Mouse (Mus musculus) liver, embryonic 12.5 days (tissue): ENCODE measurements around the gene Atp6v0b. TPM values are rescaled to one million over a fixed set of nuclear protein-coding genes. Genes with fewer than 3 reads are reported as not detected.
A peak's percentile ranks its signal among the peaks of the same experiment; 100 is the strongest.

Source experiments
- ATAC-seq: fragments of 200-750 bp; cut with Nextera tagmentation; 2 replicates; pipeline ENCODE4 v1.8.0; 2017; ENCODE audit warnings: moderate number of reproducible peaks, mild to moderate bottlenecking, moderate library complexity
- H3K27ac ChIP-seq: fragments of 300-500 bp; sonication (generic); 2 replicates; pipeline ENCODE4 v1.5.1; 2016; ENCODE audit warnings: mild to moderate bottlenecking
- H3K27me3 ChIP-seq: fragments of 300-500 bp; sonication (generic); replicated peaks from 2 replicates; pipeline ENCODE4 v1.6.1; 2016; ENCODE audit warnings: mild to moderate bottlenecking, moderate library complexity
- H3K36me3 ChIP-seq: fragments of 300-500 bp; sonication (generic); 2 replicates; pipeline ENCODE4 v1.6.1; 2016; ENCODE audit warnings: mild to moderate bottlenecking, moderate library complexity
- H3K4me1 ChIP-seq: fragments of 300-500 bp; sonication (generic); 2 replicates; pipeline ENCODE4 v1.6.1; 2016
- H3K4me2 ChIP-seq: fragments of 300-500 bp; sonication (generic); 2 replicates; pipeline ENCODE4 v1.6.1; 2016; ENCODE audit warnings: mild to moderate bottlenecking, moderate library complexity
- H3K4me3 ChIP-seq: fragments of 300-500 bp; sonication (generic); 2 replicates; pipeline ENCODE4 v1.5.1; 2016; ENCODE audit warnings: mild to moderate bottlenecking, moderate library complexity
- H3K9ac ChIP-seq: fragments of 300-500 bp; sonication (generic); 2 replicates; pipeline ENCODE4 v1.6.1; 2016; ENCODE audit warnings: mild to moderate bottlenecking, moderate library complexity
- H3K9me3 ChIP-seq: fragments of 300-500 bp; sonication (generic); replicated peaks from 2 replicates; pipeline ENCODE4 v1.6.1; 2016; ENCODE audit warnings: mild to moderate bottlenecking, moderate library complexity
- WGBS: fragments of 180-500 bp; shearing (Covaris S2); methylation state at CpG from one replicate; pipeline ENCODE4 v1.1.7; 2016; ENCODE audit not compliant: insufficient replicate concordance; 5-methylcytosine and 5-hydroxymethylcytosine counted together
- polyA plus RNA-seq: library from polyadenylated mRNA; unstranded; fragments of >200 nt; fragmentation: Nextera tagmentation; extraction: Ambion mirVana; gene quantifications from 2 replicates; pipeline ENCODE4 v1.2.1, GENCODE M21; 2016

The Atp6v0b gene
- polyA plus RNA-seq, 1 experiment from 2014 or later, result 180 TPM

- H3K9me3 ChIP-seq, result no peaks in the 10 kb centered on the region
- H3K27me3 ChIP-seq, result peaks cover 20% of the 10 kb centered on the region; the same call in 1 of the 2 replicates
- peak overlapping the region; percentile 35 for H3K4me2 ChIP-seq
- peaks cover 73% of the 10 kb centered on the region for H3K4me1 ChIP-seq
- H3K9ac ChIP-seq, result no peak overlapping the region
- H3K27ac ChIP-seq, result no peak overlapping the region
- no peak for ATAC-seq
- WGBS, result 23% methylated on average over 24 of the region's 24 CpGs
- H3K4me3 ChIP-seq, result no peak overlapping the region
- H3K36me3 ChIP-seq, result peaks cover 78% of the 10 kb centered on the region
These were observed 19.3 kb downstream of the Atp6v0b start for GRCm38 (mm10) chr4:117867823-117868222.

DNA sequence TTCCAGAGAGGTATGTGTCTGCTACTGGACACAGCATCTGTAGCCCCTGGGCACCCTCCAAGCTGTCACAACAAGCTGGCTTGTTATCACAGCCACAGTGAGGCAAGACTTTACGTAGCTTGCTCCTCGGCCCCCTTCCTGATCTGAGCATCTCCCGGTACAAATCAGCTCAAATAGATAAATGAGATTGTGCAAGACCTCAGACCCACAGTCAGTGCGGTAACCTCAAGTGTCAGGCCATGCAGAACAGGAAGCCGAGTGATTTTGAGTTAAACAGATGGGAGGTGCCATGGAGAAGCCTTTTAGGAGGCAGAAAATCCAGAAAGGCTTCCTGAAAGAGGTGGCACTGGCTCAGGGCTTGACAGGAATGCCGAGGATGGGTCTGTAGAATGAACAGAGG, 20.1 kb downstream of the Atp6v0b start:
- peak overlapping the region; percentile 47; the same call in 1 of the 2 replicates for H3K27ac ChIP-seq
- H3K9me3 ChIP-seq, result no peaks in the 10 kb centered on the region
- H3K36me3 ChIP-seq, result peaks cover 86% of the 10 kb centered on the region
- WGBS, result 39% methylated on average over 6 of the region's 6 CpGs
- H3K9ac ChIP-seq, result no peak overlapping the region
- no peak for ATAC-seq
- no peak overlapping the region for H3K4me2 ChIP-seq
- peaks cover 20% of the 10 kb centered on the region; the same call in 1 of the 2 replicates for H3K27me3 ChIP-seq
- H3K4me1 ChIP-seq, result peaks cover 72% of the 10 kb centered on the region
- H3K4me3 ChIP-seq, result no peak overlapping the region

DNA sequence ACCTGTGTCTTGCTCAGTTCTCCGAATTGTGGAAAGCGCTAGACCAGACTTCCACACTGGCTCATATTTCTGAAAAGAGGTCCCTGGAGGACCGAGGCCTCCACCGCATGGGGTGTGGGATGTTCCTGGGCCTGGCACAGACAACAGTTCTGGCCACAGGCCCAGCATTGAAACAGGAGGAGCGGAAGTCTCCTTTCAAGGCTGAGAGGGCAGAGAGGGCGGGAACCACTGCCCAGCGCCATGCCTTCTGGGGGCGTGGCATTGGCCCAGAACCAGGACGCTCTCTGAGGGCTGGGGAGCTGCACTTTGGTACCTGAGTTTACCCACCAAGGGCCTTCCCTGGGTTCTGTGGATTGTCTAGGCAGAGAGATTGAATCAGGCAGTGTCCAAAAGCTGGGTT, 21.1 kb downstream of the Atp6v0b start:
- ATAC-seq, result no peak
- H3K4me3 ChIP-seq, result no peak overlapping the region
- H3K9me3 ChIP-seq, result no peaks in the 10 kb centered on the region

DNA sequence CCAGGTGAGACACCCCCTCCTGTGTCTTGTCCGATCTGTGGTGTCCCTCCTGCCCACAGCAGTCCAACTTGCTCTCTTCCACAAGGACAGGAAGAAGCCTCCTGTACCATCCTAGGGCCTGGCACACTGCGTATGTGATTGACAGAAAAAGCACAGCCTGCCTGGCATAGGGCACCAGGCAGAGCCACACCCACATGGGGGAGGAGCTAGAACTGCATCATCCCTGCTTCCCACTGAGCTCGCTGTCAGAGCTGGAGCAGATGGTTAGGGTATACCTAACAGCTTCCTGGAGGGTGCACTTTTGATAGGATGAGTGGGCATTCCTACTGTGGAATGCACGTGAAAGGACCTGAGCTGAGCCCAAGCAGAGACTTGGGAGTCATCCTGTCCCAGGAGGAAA, 24.3 kb downstream of the Atp6v0b start:
- 62% methylated on average over 4 of the region's 4 CpGs for WGBS
- Histone ChIP-seq H3K4me2 (no peak overlapping the region), H3K9ac (no peak overlapping the region), H3K4me1 (peaks cover 53% of the 10 kb centered on the region), H3K27ac (no peak overlapping the region), H3K36me3 (peaks cover 100% of the 10 kb centered on the region), H3K9me3 (no peaks in the 10 kb centered on the region), H3K4me3 (no peak overlapping the region), H3K27me3 (0 out of 2 replicates have a peak, but pooled peaks cover 14% of the 10 kb centered on the region)
- ATAC-seq, result no peak

More for the DNA sequence above, 21.1 kb downstream of the Atp6v0b start:
- no peak overlapping the region for H3K4me2 ChIP-seq
- H3K4me1 ChIP-seq, result peaks cover 71% of the 10 kb centered on the region
- H3K36me3 ChIP-seq, result peaks cover 96% of the 10 kb centered on the region
- H3K9ac ChIP-seq, result no peak overlapping the region; the same call in 1 of the 2 replicates
- H3K27me3 ChIP-seq, result peaks cover 20% of the 10 kb centered on the region; the same call in 1 of the 2 replicates
- 0 out of 2 replicates have a peak overlapping the region, but pooled peaks have one; percentile 12 for H3K27ac ChIP-seq
- 80% methylated on average over 9 of the region's 9 CpGs for WGBS

- H3K27me3 ChIP-seq, result 0 out of 2 replicates have a peak, but pooled peaks cover 6% of the 10 kb centered on the region
- no peak overlapping the region for H3K27ac ChIP-seq
- H3K4me3 ChIP-seq, result no peak overlapping the region
- H3K9me3 ChIP-seq, result no peaks in the 10 kb centered on the region
- H3K9ac ChIP-seq, result no peak overlapping the region
- 89% methylated on average over 9 of the region's 9 CpGs for WGBS
- peaks cover 100% of the 10 kb centered on the region for H3K36me3 ChIP-seq
- H3K4me2 ChIP-seq, result no peak overlapping the region
- peaks cover 42% of the 10 kb centered on the region for H3K4me1 ChIP-seq
- no peak for ATAC-seq
These were observed 26.6 kb downstream of the Atp6v0b start for GRCm38 (mm10) chr4:117860570-117860969.

GRCm38 (mm10) chr4:117858794-117859193, 28.3 kb downstream of the Atp6v0b start:
- peak; percentile 55 for ATAC-seq
- Histone ChIP-seq H3K4me1 (peaks cover 45% of the 10 kb centered on the region), H3K4me2 (no peak overlapping the region), H3K36me3 (peaks cover 100% of the 10 kb centered on the region), H3K9ac (no peak overlapping the region), H3K27me3 (0 out of 2 replicates have a peak, but pooled peaks cover 2% of the 10 kb centered on the region), H3K9me3 (no peaks in the 10 kb centered on the region), H3K27ac (peak overlapping the region; percentile 32; the same call in 1 of the 2 replicates), H3K4me3 (no peak overlapping the region)
- 73% methylated on average over 3 of the region's 3 CpGs for WGBS

GRCm38 (mm10) chr4:117855146-117855545, 32.0 kb downstream of the Atp6v0b start:
- 0 out of 2 replicates have a peak, but pooled peaks cover 3% of the 10 kb centered on the region for H3K27me3 ChIP-seq
- H3K36me3 ChIP-seq, result peaks cover 100% of the 10 kb centered on the region
- no peak overlapping the region for H3K4me2 ChIP-seq
- no peak overlapping the region for H3K27ac ChIP-seq
- 86% methylated on average over 9 of the region's 9 CpGs for WGBS
- H3K9me3 ChIP-seq, result no peaks in the 10 kb centered on the region
- ATAC-seq, result no peak
- no peak overlapping the region for H3K9ac ChIP-seq
- peaks cover 47% of the 10 kb centered on the region for H3K4me1 ChIP-seq
- no peak overlapping the region for H3K4me3 ChIP-seq

GRCm38 (mm10) chr4:117852152-117852868, 34.8 kb downstream of the Atp6v0b start:
- Histone ChIP-seq H3K27ac (no peak overlapping the region), H3K9me3 (no peaks in the 10 kb centered on the region), H3K4me3 (no peak overlapping the region), H3K4me2 (no peak overlapping the region), H3K4me1 (peaks cover 47% of the 10 kb centered on the region), H3K27me3 (0 out of 2 replicates have a peak, but pooled peaks cover 12% of the 10 kb centered on the region), H3K36me3 (peaks cover 100% of the 10 kb centered on the region), H3K9ac (no peak overlapping the region)
- ATAC-seq, result no peak
- 91% methylated on average over 10 of the region's 10 CpGs for WGBS

DNA sequence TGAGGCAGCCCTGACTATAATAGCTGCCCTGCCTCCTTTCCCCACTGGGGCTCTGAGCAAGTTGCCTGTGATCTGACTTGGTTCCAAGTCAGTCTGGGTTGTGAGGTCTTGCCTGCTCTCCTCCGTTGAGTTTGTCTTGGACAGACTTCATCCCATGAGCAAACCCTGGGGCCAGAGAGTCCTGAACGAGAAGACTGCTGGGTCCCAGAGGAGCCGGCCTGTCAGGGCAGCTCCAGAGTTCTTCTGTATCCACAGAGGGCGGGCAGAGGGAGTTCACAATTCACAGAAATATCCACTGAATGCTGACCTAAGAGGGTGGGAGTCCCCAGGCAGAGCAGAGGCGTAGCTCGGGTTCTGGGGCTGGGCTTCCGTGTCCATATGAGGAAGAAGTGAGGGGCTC, 36.3 kb downstream of the Atp6v0b start:
- Histone ChIP-seq H3K4me3 (no peak overlapping the region), H3K36me3 (peaks cover 100% of the 10 kb centered on the region), H3K27me3 (0 out of 2 replicates have a peak, but pooled peaks cover 12% of the 10 kb centered on the region), H3K4me1 (peaks cover 50% of the 10 kb centered on the region), H3K9ac (no peak overlapping the region), H3K9me3 (no peaks in the 10 kb centered on the region), H3K4me2 (no peak overlapping the region), H3K27ac (peak overlapping the region; percentile 33; the same call in 1 of the 2 replicates)
- WGBS, result 80% methylated on average over 7 of the region's 7 CpGs
- ATAC-seq, result no peak

DNA sequence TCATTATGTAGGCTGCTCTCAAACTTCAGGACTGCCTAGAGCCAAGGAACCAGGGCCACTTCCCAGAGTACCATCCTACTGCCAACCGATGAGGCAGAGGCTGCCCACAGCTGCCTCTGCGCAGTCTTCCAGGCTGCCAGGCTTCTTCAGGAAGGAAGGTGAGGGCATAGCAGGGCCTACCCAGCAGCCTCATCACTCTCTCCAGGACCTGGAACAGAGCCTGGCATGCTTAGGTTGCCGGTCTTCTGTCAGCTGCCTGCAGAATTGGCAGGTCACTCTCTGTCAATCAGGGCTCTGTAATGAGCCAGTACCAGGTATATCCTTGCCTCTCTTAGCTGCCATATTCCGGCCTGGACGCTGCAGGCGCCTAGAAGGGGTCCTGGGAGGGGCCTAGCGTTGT, 37.0 kb downstream of the Atp6v0b start:
- ATAC-seq, result no peak
- Histone ChIP-seq H3K4me3 (no peak overlapping the region), H3K27ac (0 out of 2 replicates have a peak overlapping the region, but pooled peaks have one; percentile 15), H3K4me1 (peaks cover 50% of the 10 kb centered on the region), H3K9me3 (no peaks in the 10 kb centered on the region), H3K9ac (no peak overlapping the region), H3K4me2 (no peak overlapping the region), H3K36me3 (peaks cover 100% of the 10 kb centered on the region), H3K27me3 (0 out of 2 replicates have a peak, but pooled peaks cover 12% of the 10 kb centered on the region)
- 87% methylated on average over 7 of the region's 7 CpGs for WGBS

DNA sequence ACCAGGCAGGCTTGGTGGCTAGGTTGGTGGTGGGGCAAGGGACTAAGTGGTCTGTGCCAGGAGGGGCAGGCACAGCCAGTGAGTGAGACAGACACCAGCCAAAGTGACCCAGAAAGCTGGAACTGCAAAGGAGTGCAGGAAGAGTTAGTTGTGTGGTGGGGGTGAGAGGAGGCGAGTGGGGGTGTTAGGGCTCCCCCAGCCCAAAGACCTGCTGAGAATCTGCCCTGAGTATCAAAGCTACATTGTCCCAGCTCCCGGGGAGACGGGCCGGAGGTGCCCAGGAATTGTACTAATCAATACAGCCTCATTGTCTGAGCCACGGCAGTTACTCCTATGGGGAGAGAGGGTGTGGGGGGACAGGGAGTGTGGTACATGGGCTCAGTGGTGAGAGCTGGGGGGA, 37.6 kb downstream of the Atp6v0b start:
- 88% methylated on average over 5 of the region's 5 CpGs for WGBS
- Histone ChIP-seq H3K4me1 (peaks cover 50% of the 10 kb centered on the region), H3K36me3 (peaks cover 100% of the 10 kb centered on the region), H3K9ac (no peak overlapping the region), H3K9me3 (no peaks in the 10 kb centered on the region), H3K4me2 (no peak overlapping the region), H3K4me3 (no peak overlapping the region), H3K27me3 (0 out of 2 replicates have a peak, but pooled peaks cover 12% of the 10 kb centered on the region), H3K27ac (no peak overlapping the region)
- no peak for ATAC-seq

DNA sequence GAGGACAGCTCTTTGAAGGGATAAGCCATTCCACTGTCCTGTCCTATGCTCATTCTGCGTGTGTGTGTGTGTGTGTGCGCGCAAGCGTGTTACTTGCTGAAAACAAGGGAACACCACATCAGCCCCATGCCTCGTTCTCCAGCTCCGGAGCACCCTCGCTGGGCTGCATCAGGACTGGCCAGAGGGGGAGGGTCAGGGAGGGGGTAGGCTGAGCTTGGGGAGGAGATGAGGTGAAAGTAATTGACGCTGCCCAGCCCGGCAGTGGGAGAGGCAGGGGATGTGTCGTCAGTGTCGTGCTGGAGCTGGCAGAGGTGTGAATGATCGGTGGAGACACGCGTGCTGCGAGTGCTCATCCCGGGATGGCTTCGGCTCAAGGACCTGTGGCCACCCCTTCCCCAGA, 38.1 kb downstream of the Atp6v0b start:
- peaks cover 50% of the 10 kb centered on the region for H3K4me1 ChIP-seq
- H3K4me3 ChIP-seq, result no peak overlapping the region
- H3K36me3 ChIP-seq, result peaks cover 100% of the 10 kb centered on the region
- ATAC-seq, result no peak
- H3K27me3 ChIP-seq, result 0 out of 2 replicates have a peak, but pooled peaks cover 12% of the 10 kb centered on the region
- 77% methylated on average over 17 of the region's 17 CpGs for WGBS
- H3K9ac ChIP-seq, result no peak overlapping the region
- H3K27ac ChIP-seq, result no peak overlapping the region
- no peaks in the 10 kb centered on the region for H3K9me3 ChIP-seq
- no peak overlapping the region for H3K4me2 ChIP-seq
